Mouse (Mus musculus): ENCODE data around the gene Psmd4. TPM values are rescaled to one million over a fixed set of nuclear protein-coding genes. Genes with fewer than 3 reads are reported as not detected.

Gene Psmd4
- polyA plus RNA-seq, 1 experiment from 2014 or later = 328 TPM

DNA sequence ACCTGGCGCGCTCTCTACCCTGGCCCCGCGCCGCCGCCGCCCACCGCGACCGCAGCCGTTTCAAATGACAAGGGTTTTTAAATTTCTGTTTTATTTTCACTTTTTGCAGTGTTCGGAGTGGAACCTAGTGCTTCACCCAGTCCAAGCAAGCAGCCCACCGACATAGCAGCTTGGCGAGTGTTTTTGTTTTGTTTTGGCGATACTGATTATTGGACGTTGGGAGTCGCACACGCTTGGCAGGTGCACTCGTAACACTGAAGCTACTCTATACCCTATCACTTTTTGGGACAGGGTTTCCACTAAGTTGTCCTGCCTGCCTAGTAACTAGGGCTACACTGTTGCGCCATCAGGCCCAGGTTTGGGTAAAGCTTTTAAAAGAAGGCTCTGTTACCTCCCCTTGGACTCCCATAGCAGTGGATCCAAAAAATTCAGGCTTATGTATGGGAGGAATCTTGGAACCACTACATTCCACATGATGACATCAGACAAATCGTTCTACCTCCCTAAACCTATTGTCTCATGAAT is 25.8 kb downstream of the Psmd4 start:
- Histone ChIP-seq H3K4me1 (replicated peaks; ENCODE audit: control insufficient read depth, insufficient read depth, low read length) (no peaks in the 10 kb centered on the region), H3K27me3 (ENCODE audit: control insufficient read depth, insufficient read depth, low read length) (no peaks in the 10 kb centered on the region), H3K9me3 (ENCODE audit: control insufficient read depth, low read length) (no peaks in the 10 kb centered on the region), H3K4me2 (replicated peaks; ENCODE audit: low read depth, low read length) (peak overlapping the region; percentile 74), H3K4me3 (ENCODE audit: low read depth, low read length) (peak overlapping the region; percentile 82), H3K27ac (ENCODE audit: low read depth, low read length) (peak overlapping the region; percentile 81; the same call in 1 of the 2 replicates), H3K36me3 (ENCODE audit: control insufficient read depth, insufficient read depth, low read length) (0 out of 2 replicates have a peak, but pooled peaks cover 7% of the 10 kb centered on the region), H3K9ac (ENCODE audit: low read depth, low read length) (peak overlapping the region; percentile 37)
- 4% methylated on average over 21 of the region's 21 CpGs for WGBS
- DNase-seq (ENCODE audit: low spot score) (no peak), ATAC-seq (ENCODE audit: low FRiP score) (no peak)

DNA sequence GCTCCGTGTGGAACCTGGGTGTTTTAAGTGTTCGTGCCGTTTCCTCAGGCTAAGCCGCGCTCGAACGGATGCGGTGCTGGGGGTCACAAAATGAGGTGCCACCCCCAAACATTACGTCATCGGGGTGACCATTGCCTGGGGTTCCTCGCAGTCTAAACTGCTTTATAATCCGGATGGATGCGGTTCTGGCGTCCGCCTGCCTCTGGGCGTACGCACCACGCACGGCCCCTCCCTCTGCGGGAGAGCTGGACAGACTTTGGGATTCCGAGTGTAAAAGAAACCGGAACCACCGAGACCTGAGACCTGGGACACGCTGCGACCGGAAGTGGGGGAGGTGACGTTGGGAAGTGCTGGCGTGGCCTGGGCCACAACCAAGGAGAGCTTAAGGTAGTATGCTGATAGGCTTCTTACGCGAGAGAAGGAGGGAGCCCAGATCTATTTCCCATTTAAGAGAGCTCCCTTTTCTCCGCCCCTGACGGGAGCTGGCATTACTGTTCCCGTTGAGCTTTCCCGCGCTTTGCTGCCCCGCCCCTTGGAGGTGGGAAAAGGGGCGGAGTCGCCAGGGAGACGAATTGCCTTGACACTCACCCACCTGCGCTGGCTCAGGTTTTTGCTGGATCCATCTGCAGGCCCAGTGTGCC is 26.4 kb downstream of the Psmd4 start:
- H3K4me2 ChIP-seq (replicated peaks; ENCODE audit: low read depth, low read length) = peak overlapping the region; percentile 74
- 0 out of 2 replicates have a peak, but pooled peaks cover 9% of the 10 kb centered on the region for H3K36me3 ChIP-seq (ENCODE audit: control insufficient read depth, insufficient read depth, low read length)
- peak overlapping the region; percentile 81 for H3K27ac ChIP-seq (ENCODE audit: low read depth, low read length)
- no peaks in the 10 kb centered on the region for H3K9me3 ChIP-seq (ENCODE audit: control insufficient read depth, low read length)
- WGBS = under 1% methylated on average over 40 of the region's 40 CpGs
- DNase-seq (ENCODE audit: low spot score) (peak; percentile 87), ATAC-seq (ENCODE audit: low FRiP score) (peak; percentile 73)
- peak overlapping the region; percentile 42 for H3K9ac ChIP-seq (ENCODE audit: low read depth, low read length)
- H3K27me3 ChIP-seq (ENCODE audit: control insufficient read depth, insufficient read depth, low read length) = no peaks in the 10 kb centered on the region
- peak overlapping the region; percentile 82 for H3K4me3 ChIP-seq (ENCODE audit: low read depth, low read length)
- no peaks in the 10 kb centered on the region for H3K4me1 ChIP-seq (replicated peaks; ENCODE audit: control insufficient read depth, insufficient read depth, low read length)

DNA sequence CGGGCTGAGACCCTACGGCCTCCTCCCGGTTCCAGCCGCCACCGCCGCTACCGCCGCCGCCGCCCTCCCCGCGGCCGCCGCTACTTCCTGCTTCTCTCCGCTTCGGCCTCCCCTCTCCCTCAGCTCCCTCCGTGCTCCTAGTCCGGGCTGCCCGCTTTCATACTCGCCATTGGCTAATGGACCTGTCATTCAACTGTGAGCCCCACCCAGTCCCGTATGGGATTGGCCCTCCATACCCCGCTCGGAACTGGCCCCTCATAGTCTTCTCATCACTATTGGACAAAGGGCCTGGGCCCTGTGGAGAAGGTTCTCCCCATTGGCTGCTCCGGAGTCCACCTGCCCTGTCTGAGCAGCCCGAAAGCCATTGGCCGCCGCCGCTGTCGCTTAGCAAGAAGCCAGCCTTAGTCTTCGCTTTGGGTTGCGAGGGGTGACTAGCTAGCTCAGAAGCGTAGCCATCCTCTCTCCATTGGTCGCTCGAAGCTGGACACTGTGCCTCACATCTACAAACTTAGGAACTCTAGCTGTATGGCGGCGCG is 27.0 kb downstream of the Psmd4 start, which contains the start of gene Zfp687:
Gene Zfp687, minus strand, starts transcription at position 112 of the 536 bp plus-strand sequence.
- Histone ChIP-seq H3K9ac (ENCODE audit: low read depth, low read length) (peak within 1 kb of the TSS; percentile 82), H3K9me3 (ENCODE audit: control insufficient read depth, low read length) (no peaks in the 10 kb centered on the region), H3K27me3 (ENCODE audit: control insufficient read depth, insufficient read depth, low read length) (no peaks in the 10 kb centered on the region), H3K4me1 (replicated peaks; ENCODE audit: control insufficient read depth, insufficient read depth, low read length) (no peaks in the 10 kb centered on the region), H3K36me3 (ENCODE audit: control insufficient read depth, insufficient read depth, low read length) (0 out of 2 replicates have a peak, but pooled peaks cover 11% of the 10 kb centered on the region), H3K4me3 (ENCODE audit: low read depth, low read length) (peak within 1 kb of the TSS; percentile 82), H3K27ac (ENCODE audit: low read depth, low read length) (peak within 1 kb of the TSS; percentile 81), H3K4me2 (replicated peaks; ENCODE audit: low read depth, low read length) (peak within 1 kb of the TSS; percentile 92)
- peak; percentile 99 for ATAC-seq (ENCODE audit: low FRiP score)
- WGBS = under 1% methylated on average over 28 of the region's 37 CpGs
- peak; percentile 99 for DNase-seq (ENCODE audit: low spot score)

DNA sequence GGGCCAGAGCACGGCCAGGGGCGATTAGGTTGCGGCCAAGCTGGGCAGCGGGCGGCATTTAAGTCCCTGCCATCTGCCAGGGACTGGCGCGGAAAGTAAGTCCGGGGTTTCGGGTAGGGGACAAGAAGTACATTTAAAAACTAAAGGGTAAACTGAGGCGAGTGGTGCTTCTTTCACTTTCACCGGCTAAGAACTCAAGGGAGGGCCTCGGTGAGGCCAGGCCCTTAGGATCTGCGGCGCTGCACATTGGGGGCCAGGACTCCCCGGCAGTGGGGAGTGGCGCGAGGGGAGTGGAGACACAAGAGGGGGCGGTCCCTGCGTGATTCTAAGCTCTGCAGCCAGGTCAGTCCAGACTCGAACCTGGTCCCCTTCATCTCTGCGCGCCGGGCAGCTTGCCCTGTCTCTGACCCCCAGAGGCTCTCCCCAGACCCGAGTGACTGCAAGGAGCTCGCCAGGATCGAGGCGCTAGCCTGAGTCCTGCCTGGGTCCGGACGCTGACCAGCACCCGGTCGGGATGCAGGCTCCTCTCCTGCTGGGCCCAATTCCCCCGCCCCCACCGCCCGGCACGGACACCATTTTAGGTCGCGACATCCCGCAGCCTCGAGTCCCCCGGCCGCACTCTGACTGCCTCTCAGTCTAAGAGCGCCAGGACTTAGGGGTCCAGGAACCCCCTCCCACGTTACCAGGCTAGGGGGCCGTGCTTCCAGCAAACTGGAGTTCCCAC is 27.8 kb downstream of the Psmd4 start:
- H3K9ac ChIP-seq (ENCODE audit: low read depth, low read length) = peak overlapping the region; percentile 82
- H3K4me3 ChIP-seq (ENCODE audit: low read depth, low read length) = peak overlapping the region; percentile 82
- no peaks in the 10 kb centered on the region for H3K27me3 ChIP-seq (ENCODE audit: control insufficient read depth, insufficient read depth, low read length)
- no peaks in the 10 kb centered on the region for H3K4me1 ChIP-seq (replicated peaks; ENCODE audit: control insufficient read depth, insufficient read depth, low read length)
- H3K9me3 ChIP-seq (ENCODE audit: control insufficient read depth, low read length) = no peaks in the 10 kb centered on the region
- 0 out of 2 replicates have a peak, but pooled peaks cover 15% of the 10 kb centered on the region for H3K36me3 ChIP-seq (ENCODE audit: control insufficient read depth, insufficient read depth, low read length)
- DNase-seq (ENCODE audit: low spot score) = peak; percentile 30
- WGBS = 2% methylated on average over 38 of the region's 44 CpGs
- peak overlapping the region; percentile 69 for H3K27ac ChIP-seq (ENCODE audit: low read depth, low read length)
- peak overlapping the region; percentile 92 for H3K4me2 ChIP-seq (replicated peaks; ENCODE audit: low read depth, low read length)
- peak; percentile 33 for ATAC-seq (ENCODE audit: low FRiP score)

DNA sequence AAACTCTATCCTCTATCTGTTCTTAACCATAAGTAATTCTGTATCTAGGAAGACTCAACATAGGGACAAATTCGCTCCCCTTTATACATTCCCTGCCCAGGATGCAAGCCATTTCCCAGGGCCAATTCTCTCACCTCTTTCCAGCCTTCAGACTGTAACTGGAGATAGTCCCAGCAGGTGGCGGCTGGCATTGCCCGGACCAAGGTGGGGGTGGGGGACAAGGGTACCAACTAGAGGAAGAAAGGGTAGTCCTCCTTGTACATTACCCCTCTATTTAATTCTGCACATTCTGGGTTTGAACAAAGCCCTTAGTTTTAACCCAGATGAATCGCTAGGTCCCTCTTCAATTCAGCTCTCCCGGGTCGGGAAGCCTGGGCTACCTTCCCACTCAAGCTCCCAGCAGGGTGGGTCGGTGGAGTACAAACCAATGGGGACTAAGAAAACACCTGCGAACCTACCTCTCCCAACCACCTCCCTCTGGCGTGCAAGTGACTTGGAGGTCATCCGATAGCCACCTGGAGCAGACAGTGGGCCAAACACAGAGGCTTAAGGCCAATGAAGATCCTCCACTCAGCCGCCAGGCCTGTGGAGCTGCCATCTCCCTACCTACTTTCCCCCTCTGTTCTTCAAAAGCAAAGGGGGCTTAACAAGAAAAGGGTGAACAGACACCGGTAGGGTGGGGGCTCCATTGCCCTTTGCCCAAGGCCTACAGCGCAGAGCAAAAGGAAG is 28.6 kb downstream of the Psmd4 start:
- DNase-seq (ENCODE audit: low spot score) = peak; percentile 40
- Histone ChIP-seq H3K9ac (ENCODE audit: low read depth, low read length) (peak overlapping the region; percentile 82), H3K4me1 (replicated peaks; ENCODE audit: control insufficient read depth, insufficient read depth, low read length) (no peaks in the 10 kb centered on the region), H3K9me3 (ENCODE audit: control insufficient read depth, low read length) (no peaks in the 10 kb centered on the region), H3K27me3 (ENCODE audit: control insufficient read depth, insufficient read depth, low read length) (no peaks in the 10 kb centered on the region), H3K4me3 (ENCODE audit: low read depth, low read length) (peak overlapping the region; percentile 82), H3K27ac (ENCODE audit: low read depth, low read length) (peak overlapping the region; percentile 69; the same call in 1 of the 2 replicates), H3K4me2 (replicated peaks; ENCODE audit: low read depth, low read length) (peak overlapping the region; percentile 92), H3K36me3 (ENCODE audit: control insufficient read depth, insufficient read depth, low read length) (0 out of 2 replicates have a peak, but pooled peaks cover 15% of the 10 kb centered on the region)
- 14% methylated on average over 13 of the region's 13 CpGs for WGBS
- ATAC-seq (ENCODE audit: low FRiP score) = no peak

DNA sequence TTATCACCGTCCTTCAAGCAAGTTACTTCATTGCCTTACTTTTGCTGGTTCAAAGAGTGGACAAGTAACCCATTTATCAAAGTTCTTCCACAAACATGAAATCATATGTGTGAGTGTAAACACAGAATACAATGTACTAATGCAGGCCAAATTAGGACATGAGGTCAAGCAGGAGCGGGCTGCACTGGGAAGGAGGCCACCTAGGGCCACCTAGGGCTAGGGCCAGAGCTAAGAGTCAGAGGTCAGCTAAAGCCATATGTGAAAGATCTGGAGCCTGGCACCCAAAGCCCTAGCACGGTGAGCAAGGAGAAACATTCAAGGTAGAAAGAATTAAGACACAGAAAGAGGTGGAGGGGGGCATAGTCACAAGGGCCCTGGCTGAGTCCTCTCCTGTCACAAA is 29.4 kb downstream of the Psmd4 start:
- 0 out of 2 replicates have a peak, but pooled peaks cover 18% of the 10 kb centered on the region for H3K36me3 ChIP-seq (ENCODE audit: control insufficient read depth, insufficient read depth, low read length)
- H3K4me2 ChIP-seq (replicated peaks; ENCODE audit: low read depth, low read length) = peak overlapping the region; percentile 92; the same call in 1 of the 2 replicates
- H3K27me3 ChIP-seq (ENCODE audit: control insufficient read depth, insufficient read depth, low read length) = no peaks in the 10 kb centered on the region
- no peak overlapping the region for H3K9ac ChIP-seq (ENCODE audit: low read depth, low read length)
- DNase-seq (ENCODE audit: low spot score) (no peak), ATAC-seq (ENCODE audit: low FRiP score) (no peak)
- no peak overlapping the region for H3K27ac ChIP-seq (ENCODE audit: low read depth, low read length)
- H3K9me3 ChIP-seq (ENCODE audit: control insufficient read depth, low read length) = no peaks in the 10 kb centered on the region
- no peaks in the 10 kb centered on the region for H3K4me1 ChIP-seq (replicated peaks; ENCODE audit: control insufficient read depth, insufficient read depth, low read length)
- whole genome bisulfite sequencing = 72% methylated on average over 3 of the region's 3 CpGs
- H3K4me3 ChIP-seq (ENCODE audit: low read depth, low read length) = no peak overlapping the region

DNA sequence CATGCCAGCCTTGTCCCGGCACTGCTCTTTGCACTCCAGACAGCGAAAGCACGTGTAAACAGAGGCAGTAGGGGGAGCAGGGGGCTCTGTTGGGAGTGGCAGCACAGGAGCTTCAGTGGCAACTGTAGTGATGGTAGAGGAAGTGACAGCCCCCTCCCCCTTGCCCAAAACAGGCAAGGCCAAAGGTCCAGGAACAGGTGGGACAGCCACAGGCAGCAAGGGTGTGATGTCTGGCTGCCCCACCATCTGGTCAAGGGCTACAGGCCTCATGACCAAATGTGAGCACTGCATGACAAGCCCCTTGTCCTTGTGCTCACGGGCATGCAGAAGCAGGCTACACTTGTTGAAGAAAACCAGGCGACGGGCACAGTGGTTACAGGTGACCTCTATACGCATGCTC is 32.0 kb downstream of the Psmd4 start:
- H3K27me3 ChIP-seq (ENCODE audit: control insufficient read depth, insufficient read depth, low read length) = no peaks in the 10 kb centered on the region
- WGBS = 83% methylated on average over 7 of the region's 7 CpGs
- DNase-seq (ENCODE audit: low spot score) (no peak), ATAC-seq (ENCODE audit: low FRiP score) (no peak)
- H3K9me3 ChIP-seq (ENCODE audit: control insufficient read depth, low read length) = no peaks in the 10 kb centered on the region
- H3K4me2 ChIP-seq (replicated peaks; ENCODE audit: low read depth, low read length) = no peak overlapping the region
- no peak overlapping the region for H3K27ac ChIP-seq (ENCODE audit: low read depth, low read length)
- no peak overlapping the region for H3K9ac ChIP-seq (ENCODE audit: low read depth, low read length)
- H3K4me1 ChIP-seq (replicated peaks; ENCODE audit: control insufficient read depth, insufficient read depth, low read length) = no peaks in the 10 kb centered on the region
- H3K36me3 ChIP-seq (ENCODE audit: control insufficient read depth, insufficient read depth, low read length) = peaks cover 25% of the 10 kb centered on the region; the same call in 1 of the 2 replicates
- H3K4me3 ChIP-seq (ENCODE audit: low read depth, low read length) = no peak overlapping the region

DNA sequence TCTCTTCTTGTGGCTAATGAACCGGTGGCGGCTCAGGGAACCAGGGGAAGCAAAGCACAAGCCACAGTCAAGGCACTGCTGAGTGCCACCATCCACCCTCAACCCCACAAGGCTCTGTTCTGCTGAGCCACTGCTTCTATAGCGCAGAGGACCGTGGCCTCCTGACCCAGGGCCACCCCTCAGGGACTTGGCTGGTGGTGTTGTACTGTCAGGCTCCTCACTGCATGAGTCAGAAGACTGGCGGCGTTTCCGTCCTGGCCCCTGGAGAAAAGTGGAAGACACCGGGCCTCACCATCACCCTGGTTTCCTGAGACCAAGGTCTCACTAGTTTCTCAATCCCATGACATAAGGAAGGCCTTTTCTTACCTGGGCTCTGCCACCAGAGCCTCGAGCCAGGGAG is 34.7 kb downstream of the Psmd4 start:
- no peak for DNase-seq (ENCODE audit: low spot score)
- Histone ChIP-seq H3K9ac (ENCODE audit: low read depth, low read length) (no peak overlapping the region), H3K27me3 (ENCODE audit: control insufficient read depth, insufficient read depth, low read length) (no peaks in the 10 kb centered on the region), H3K9me3 (ENCODE audit: control insufficient read depth, low read length) (no peaks in the 10 kb centered on the region), H3K36me3 (ENCODE audit: control insufficient read depth, insufficient read depth, low read length) (peaks cover 25% of the 10 kb centered on the region; the same call in 1 of the 2 replicates), H3K4me3 (ENCODE audit: low read depth, low read length) (no peak overlapping the region), H3K4me1 (replicated peaks; ENCODE audit: control insufficient read depth, insufficient read depth, low read length) (no peaks in the 10 kb centered on the region), H3K4me2 (replicated peaks; ENCODE audit: low read depth, low read length) (no peak overlapping the region), H3K27ac (ENCODE audit: low read depth, low read length) (no peak overlapping the region)
- whole genome bisulfite sequencing = 82% methylated on average over 9 of the region's 9 CpGs
- no peak for ATAC-seq (ENCODE audit: low FRiP score)

Data from hindbrain, embryonic 11.5 days (tissue).